Mouse (Mus musculus) MEL (cell line): Measurements from ENCODE around the gene Dnah3.

Experiments used
- GABPA ChIP-seq: IDR thresholded peaks from 2 replicates; pipeline ENCODE4 v1.6.1; 2012; ENCODE audit warnings: low read depth, mild to moderate bottlenecking, inconsistent platforms, low read length, improper control_type of control experiment, moderate library complexity
- GATA1 ChIP-seq: IDR thresholded peaks from 2 replicates; pipeline ENCODE4 v1.6.1; 2011; ENCODE audit warnings: low read depth, low read length, improper control_type of control experiment
- POLR2AphosphoS5 ChIP-seq: IDR thresholded peaks from 2 replicates; pipeline ENCODE4 v1.6.1; 2012; ENCODE audit warnings: low read depth, borderline replicate concordance, mild to moderate bottlenecking, inconsistent platforms, low read length, moderate library complexity, mixed read lengths

- no peak for TF ChIP-seq GABPA
- TF ChIP-seq GATA1: no peak
- no peak for TF ChIP-seq POLR2AphosphoS5
These were observed 44.6 kb downstream of the Dnah3 start for GRCm38 (mm10) chr7:120050447-120050846.
